Mouse (Mus musculus) telencephalon, adult 2 months (tissue): ENCODE data around the gene Hist1h2bb.
"Not testable (repeated sequence)": the region's sequence is repeated elsewhere in the genome, so short reads cannot be mapped to it uniquely, and the experiment has no call there.

ENCODE experiments used
- DNase-seq: peaks from one replicate; pipeline ENCODE4 v3.0.0-alpha.2; 2011; ENCODE audit warnings: low read depth, low spot score

Hist1h2bb gene

GRCm38 (mm10) chr13:23746201-23747080 lies at the start of gene Hist1h2bb:
Gene Hist1h2bb, plus strand, starts transcription at chr13:23746734.
- peak; percentile 99 for DNase-seq

- DNase-seq: no peak
Observed at GRCm38 (mm10) chr13:23697491-23698299, 48.8 kb upstream of the Hist1h2bb start.

- peak; percentile 99 for DNase-seq
Observed at GRCm38 (mm10) chr13:23698300-23698693, 48.2 kb upstream of the Hist1h2bb start, which contains the start of gene Hist1h4c. Gene Hist1h4c, minus strand, starts transcription at chr13:23698454.

- DNase-seq: no peak
Observed at GRCm38 (mm10) chr13:23698996-23699395, 47.5 kb upstream of the Hist1h2bb start.

- DNase-seq: no peak
Observed at GRCm38 (mm10) chr13:23699767-23700166, 46.8 kb upstream of the Hist1h2bb start.

GRCm38 (mm10) chr13:23700786-23701520 lies 45.6 kb upstream of the Hist1h2bb start:
- peak; percentile 58 for DNase-seq

- no peak for DNase-seq
Observed at GRCm38 (mm10) chr13:23702220-23702619, 44.3 kb upstream of the Hist1h2bb start.

GRCm38 (mm10) chr13:23702801-23703200 lies 43.7 kb upstream of the Hist1h2bb start:
- DNase-seq: not testable (repeated sequence)

GRCm38 (mm10) chr13:23705751-23706356 lies 40.7 kb upstream of the Hist1h2bb start:
- no peak for DNase-seq

- DNase-seq: no peak
Observed at GRCm38 (mm10) chr13:23706771-23707170, 39.8 kb upstream of the Hist1h2bb start.

- DNase-seq: no peak
Observed at GRCm38 (mm10) chr13:23708041-23708440, 38.5 kb upstream of the Hist1h2bb start.

- no peak for DNase-seq
Observed at GRCm38 (mm10) chr13:23708654-23709053, 37.9 kb upstream of the Hist1h2bb start.

- DNase-seq: no peak
Observed at GRCm38 (mm10) chr13:23709714-23710373, 36.7 kb upstream of the Hist1h2bb start.

GRCm38 (mm10) chr13:23710374-23711089 lies 36.0 kb upstream of the Hist1h2bb start, which contains the start of gene Hfe:
Gene Hfe, minus strand, starts transcription at chr13:23710854.
- no peak for DNase-seq

- DNase-seq: no peak
Observed at GRCm38 (mm10) chr13:23716261-23717042, 30.1 kb upstream of the Hist1h2bb start.

- no peak for DNase-seq
Observed at GRCm38 (mm10) chr13:23717176-23717575, 29.4 kb upstream of the Hist1h2bb start.

GRCm38 (mm10) chr13:23717593-23718245 lies 28.8 kb upstream of the Hist1h2bb start:
- not testable (repeated sequence) for DNase-seq

- DNase-seq: no peak
Observed at GRCm38 (mm10) chr13:23724239-23724638, 22.3 kb upstream of the Hist1h2bb start.

- no peak for DNase-seq
Observed at GRCm38 (mm10) chr13:23725213-23725612, 21.3 kb upstream of the Hist1h2bb start.
